Mouse (Mus musculus) lung, postnatal 0 days (tissue): Measurements from ENCODE around the gene Celf2.

Experiments used
- CTCF ChIP-seq: IDR thresholded peaks from 2 replicates; pipeline ENCODE4 v1.5.1; 2016; ENCODE audit warnings: antibody characterized with exemption, mild to moderate bottlenecking
- EP300 ChIP-seq: IDR thresholded peaks from 2 replicates; pipeline ENCODE4 v1.6.1; 2016; ENCODE audit warnings: antibody characterized with exemption, mild to moderate bottlenecking, control low read depth

- TF ChIP-seq CTCF (no peak), EP300 (no peak)
Measured at GRCm38 (mm10) chr2:7395473-7395872, 113.9 kb downstream of the Celf2 start.
